Mouse (Mus musculus) left cerebral cortex, adult 2 months (tissue): Measurements from ENCODE around the gene 4930402H24Rik. TPM values are rescaled to one million over a fixed set of nuclear protein-coding genes. Genes with fewer than 3 reads are reported as not detected.

Experiments
- DNase-seq, 2 experiments: peaks; one replicate each; pipeline ENCODE4 v3.0.0; 2021 to 2022; ENCODE audit warnings: low spot score in 2 of 2, mixed read lengths in 1 of 2; ENCODE audit errors: extremely low spot score in 1 of 2
- H3K27ac ChIP-seq: fragments of 200-600 bp; 2 replicates; pipeline ENCODE4 v1.8.1; 2022
- H3K4me3 ChIP-seq: fragments of 200-600 bp; 2 replicates; pipeline ENCODE4 v1.8.1; 2022
- CTCF ChIP-seq: fragments of 200-600 bp; IDR thresholded peaks from 2 replicates; pipeline ENCODE4 v1.8.1; 2022; ENCODE audit warnings: antibody characterized with exemption, mild to moderate bottlenecking, moderate library complexity
- intact Hi-C: fragments of 180-260 bp; cut with DNase I; formaldehyde crosslinking; loops from one replicate; pipeline ENCODE4 v1.15.1; 2025
- long read RNA-seq, 2 experiments: library from polyadenylated mRNA; stranded (forward); transcript quantifications; one replicate each; pipeline ENCODE4 v2.0.0; 2021; ENCODE audit warnings: borderline mapping rate in 2 of 2
- total RNA-seq, 2 experiments: library from RNA; stranded (reverse); gene quantifications; 2 replicates each; pipeline ENCODE4 v1.2.3; 2021

Gene 4930402H24Rik
- 10 to 100 TPM; 68.3 to 76.4 TPM for total RNA-seq
- long read RNA-seq, experiment 1, full-length matches to known transcripts = 18 of 46 reads
- long read RNA-seq, experiment 1, partial matches to known transcripts = 12 of 46 reads
- long read RNA-seq, experiment 1, other reads (novel, unspliced or antisense) = 16 of 46 reads
- long read RNA-seq, experiment 2, full-length matches to known transcripts = 28 of 58 reads
- long read RNA-seq, experiment 2, partial matches to known transcripts = 7 of 58 reads
- long read RNA-seq, experiment 2, other reads (novel, unspliced or antisense) = 23 of 58 reads

- peak within 1 kb of the TSS; percentile 84 for H3K27ac ChIP-seq
Observed at GRCm38 (mm10) chr2:130905751-130906583, at the start of gene 4930402H24Rik, which contains the start of gene Atrn. TSS of gene 4930402H24Rik (minus strand) at chr2:130906406. TSS of gene Atrn (plus strand) at chr2:130906495.

DNA sequence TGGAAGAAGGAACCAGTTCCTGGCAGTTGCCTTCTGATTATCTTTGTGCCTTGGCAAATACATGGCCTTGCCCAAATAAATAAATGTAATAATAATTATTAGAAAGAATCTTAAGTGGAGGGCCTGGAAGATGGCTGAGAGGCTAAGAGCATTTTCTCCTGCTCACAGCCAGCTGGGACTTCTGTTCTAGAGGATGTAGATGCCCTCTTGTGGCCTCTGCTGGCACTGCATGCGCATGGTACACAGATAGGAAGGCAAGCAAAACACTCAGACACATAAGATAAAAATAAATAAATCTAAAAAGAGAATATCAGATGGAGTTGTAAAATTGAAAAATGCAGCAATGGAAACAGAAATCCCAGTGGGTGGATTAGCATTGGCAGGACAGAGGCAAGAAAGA, 44.3 kb upstream of the 4930402H24Rik start:
- Histone ChIP-seq H3K4me3 (no peak overlapping the region), H3K27ac (no peak overlapping the region; the same call in 1 of the 2 replicates)
- DNase-seq = peak; percentile 85 to 90
- intact Hi-C loops = loop anchor here (1.0 to 5.0 kb wide), 2 partner anchors 113 to 131 kb away; no protein-coding TSS in a partner anchor
- peak; percentile 99 for TF ChIP-seq CTCF

More at GRCm38 (mm10) chr2:130905751-130906583, at the start of gene 4930402H24Rik, which contains the start of gene Atrn:
- TF ChIP-seq CTCF = no peak
- peak within 1 kb of the TSS; percentile 84 for H3K4me3 ChIP-seq
- DNase-seq = peak; percentile 94 to 95
- intact Hi-C loops = loop anchor here (2.0 to 5.0 kb wide), 2 partner anchors 65 to 484 kb away; partner anchors contain the start of genes Pced1a and Vps16

GRCm38 (mm10) chr2:130949781-130950180, 43.6 kb upstream of the 4930402H24Rik start:
- TF ChIP-seq CTCF = no peak
- Histone ChIP-seq H3K27ac (no peak overlapping the region; the same call in 1 of the 2 replicates), H3K4me3 (no peak overlapping the region)
- intact Hi-C loops = loop anchor here (1.0 to 5.0 kb wide), 2 partner anchors 112 to 130 kb away; no protein-coding TSS in a partner anchor
- DNase-seq = no peak

DNA sequence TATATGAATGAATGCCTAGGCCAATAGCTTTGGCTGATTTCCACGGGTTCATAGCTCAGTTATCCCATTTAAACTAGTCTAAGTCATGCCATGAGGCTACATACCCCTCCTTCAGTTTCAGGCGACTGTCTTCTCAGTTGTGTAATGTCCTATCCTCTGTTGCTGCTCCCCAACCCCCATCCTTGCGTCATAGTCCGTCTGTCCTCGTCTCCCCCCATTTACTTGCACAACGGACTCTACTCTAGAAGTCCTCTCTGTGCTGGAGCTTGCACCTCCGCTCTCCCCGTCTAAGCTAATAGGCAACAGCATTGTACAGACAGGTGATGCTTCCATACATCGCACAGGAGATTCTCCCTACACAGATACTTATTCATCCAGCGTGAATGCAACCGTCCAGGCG, 26.7 kb upstream of the 4930402H24Rik start:
- intact Hi-C loops = no loop called here
- H3K4me3 ChIP-seq = no peak overlapping the region
- TF ChIP-seq CTCF = no peak
- no peak for DNase-seq
- no peak overlapping the region for H3K27ac ChIP-seq

DNA sequence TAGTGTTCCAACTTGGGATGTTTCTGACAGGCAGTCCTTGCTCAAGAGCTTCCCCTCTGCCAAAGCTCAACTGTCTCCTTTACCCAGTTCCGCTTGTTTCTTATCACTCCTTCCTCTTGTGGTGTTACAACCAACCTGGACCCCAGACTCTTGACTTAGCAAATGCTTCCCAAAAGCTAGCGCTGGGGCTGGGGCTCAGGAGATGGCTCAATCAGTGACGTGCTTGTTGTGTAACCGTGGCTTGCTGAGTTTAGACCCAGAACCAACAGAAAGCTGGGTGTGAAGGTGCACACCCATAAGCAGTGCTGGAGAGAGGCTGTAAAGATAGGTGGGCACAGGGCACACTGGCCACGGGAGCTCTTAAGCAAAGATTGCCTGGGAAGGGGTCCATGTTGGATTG, 23.8 kb upstream of the 4930402H24Rik start:
- no peak for TF ChIP-seq CTCF
- H3K4me3 ChIP-seq = no peak overlapping the region
- intact Hi-C loops = no loop called here
- no peak overlapping the region for H3K27ac ChIP-seq
- no peak for DNase-seq

GRCm38 (mm10) chr2:130928530-130928929, 22.3 kb upstream of the 4930402H24Rik start:
- TF ChIP-seq CTCF = no peak
- intact Hi-C loops = no loop called here
- no peak for DNase-seq
- Histone ChIP-seq H3K4me3 (no peak overlapping the region), H3K27ac (no peak overlapping the region)

DNA sequence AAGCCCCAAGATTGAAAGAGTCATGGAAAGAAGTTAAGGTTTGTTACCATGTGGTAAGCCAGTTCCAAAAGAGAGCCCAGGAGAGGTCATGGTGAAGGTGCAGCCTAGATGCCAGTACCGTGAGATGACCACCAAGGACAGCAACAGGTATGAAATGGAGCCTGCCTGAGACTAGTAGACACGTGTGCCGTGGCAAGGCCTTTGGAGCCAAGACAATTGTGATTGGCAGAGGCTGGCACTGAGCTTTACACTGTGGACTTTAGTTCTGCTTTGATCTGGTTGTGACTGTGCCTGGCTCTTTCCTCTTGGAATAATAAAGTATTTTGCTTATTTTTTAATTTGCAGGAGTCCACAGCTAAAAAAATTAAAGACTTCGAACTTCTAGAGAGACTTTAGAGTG, 21.8 kb upstream of the 4930402H24Rik start:
- intact Hi-C loops = no loop called here
- H3K4me3 ChIP-seq = no peak overlapping the region
- no peak for TF ChIP-seq CTCF

GRCm38 (mm10) chr2:130924950-130925349, 18.7 kb upstream of the 4930402H24Rik start:
- Histone ChIP-seq H3K27ac (no peak overlapping the region), H3K4me3 (no peak overlapping the region)
- TF ChIP-seq CTCF = no peak
- intact Hi-C loops = no loop called here
- no peak for DNase-seq

More for the DNA sequence above, 21.8 kb upstream of the 4930402H24Rik start:
- H3K27ac ChIP-seq = no peak overlapping the region
- DNase-seq = no peak

GRCm38 (mm10) chr2:130919062-130919593, 12.9 kb upstream of the 4930402H24Rik start:
- intact Hi-C loops = no loop called here
- Histone ChIP-seq H3K27ac (no peak overlapping the region), H3K4me3 (no peak overlapping the region)
- TF ChIP-seq CTCF = no peak
- no peak for DNase-seq

DNA sequence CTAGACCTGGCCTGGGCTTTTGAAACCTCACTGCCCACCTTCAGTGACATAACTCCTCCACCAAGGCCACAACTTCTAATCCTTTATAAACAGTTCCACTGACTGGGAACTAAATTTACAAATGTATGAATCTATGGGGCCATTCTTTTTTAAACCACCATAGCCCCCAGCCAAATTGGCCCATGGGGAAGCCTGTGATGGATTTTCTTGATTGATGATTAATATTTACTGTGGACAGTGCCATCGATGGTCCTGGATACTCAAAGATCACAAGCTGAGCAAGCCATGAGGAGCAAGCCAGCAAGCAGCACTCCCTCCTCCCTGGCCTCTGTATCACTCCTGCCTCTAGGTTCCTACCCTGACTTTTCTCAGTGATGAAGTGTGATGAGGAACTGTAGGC, 11.5 kb upstream of the 4930402H24Rik start:
- H3K4me3 ChIP-seq = no peak overlapping the region
- H3K27ac ChIP-seq = no peak overlapping the region
- intact Hi-C loops = no loop called here
- DNase-seq = no peak
- no peak for TF ChIP-seq CTCF

DNA sequence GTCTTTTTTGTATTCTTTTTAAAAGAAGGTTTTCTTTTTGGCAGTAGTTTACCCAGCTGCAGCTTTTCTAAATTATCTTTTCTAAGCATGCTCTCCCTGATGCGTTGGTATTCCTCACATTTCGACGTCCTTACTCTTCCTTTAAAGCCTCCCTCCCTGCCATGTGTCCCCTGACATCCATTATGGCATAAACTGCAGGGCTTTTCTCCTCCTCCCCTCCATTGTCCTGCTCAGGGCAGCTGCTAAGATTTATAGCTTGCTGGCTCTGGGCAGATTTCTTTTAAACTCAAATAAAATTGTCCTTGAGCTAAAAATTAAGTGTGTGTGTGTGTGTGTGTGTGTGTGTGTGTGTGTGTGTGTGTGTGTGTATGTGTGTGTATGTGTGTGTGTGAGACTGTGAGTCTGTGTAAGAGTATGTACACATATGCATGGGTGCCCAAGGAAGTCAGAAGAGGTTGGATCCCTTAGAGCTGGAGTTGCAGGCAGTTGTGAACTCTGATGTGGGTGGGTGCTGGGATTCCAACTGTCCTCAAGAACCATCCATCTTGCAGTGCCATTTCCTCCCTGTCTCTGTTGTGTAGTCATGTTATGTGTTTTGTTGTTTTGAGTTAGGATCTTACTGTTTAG, 10.4 kb upstream of the 4930402H24Rik start:
- intact Hi-C loops = no loop called here
- no peak overlapping the region for H3K4me3 ChIP-seq
- H3K27ac ChIP-seq = no peak overlapping the region
- no peak for TF ChIP-seq CTCF
- DNase-seq = no peak
